Mouse (Mus musculus): ENCODE measurements around the gene Ccr5.

DNA sequence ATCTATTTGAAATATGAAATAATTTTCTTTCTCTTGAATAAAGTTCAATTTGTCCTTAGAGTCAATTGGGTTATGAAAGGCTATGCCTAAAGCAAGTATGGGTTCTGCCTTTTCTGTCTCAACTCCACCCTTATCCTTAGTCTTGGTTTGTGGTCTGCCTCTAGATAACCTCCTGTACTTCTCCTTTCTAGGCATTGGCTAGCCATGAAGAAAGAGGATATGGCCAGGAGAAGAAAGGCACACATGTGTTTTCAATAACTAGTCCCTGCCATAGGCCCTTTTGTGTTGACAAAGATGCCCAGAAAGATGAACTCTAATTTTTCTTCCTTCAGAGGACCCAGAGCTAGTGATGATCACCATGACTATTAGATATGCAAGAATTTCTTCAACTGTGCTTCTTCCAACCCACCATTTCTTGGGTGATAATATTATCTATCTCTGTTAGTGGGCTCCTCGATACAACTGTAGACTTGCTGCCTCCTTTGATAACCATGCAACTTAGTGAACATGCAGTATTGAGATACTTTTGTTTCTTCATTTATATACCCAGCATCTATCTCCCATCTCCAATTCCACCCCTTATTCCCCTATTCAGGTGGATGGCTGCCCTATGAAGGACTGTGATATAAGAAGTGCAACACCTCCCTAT is 8.6 kb upstream of the Ccr5 start:
- TF ChIP-seq POLR2A (IDR thresholded peaks at IDR 0.05; ENCODE audit: low read depth, low read length) (no peak), CTCF (IDR thresholded peaks at IDR 0.05; ENCODE audit: extremely low read depth, insufficient read depth, insufficient read length, insufficient replicate concordance) (no peak)

Data from spleen, adult 2 months (tissue).